Comparison of ENCODE assay signal across 26 mouse cellular contexts in the genomic region with DNA sequence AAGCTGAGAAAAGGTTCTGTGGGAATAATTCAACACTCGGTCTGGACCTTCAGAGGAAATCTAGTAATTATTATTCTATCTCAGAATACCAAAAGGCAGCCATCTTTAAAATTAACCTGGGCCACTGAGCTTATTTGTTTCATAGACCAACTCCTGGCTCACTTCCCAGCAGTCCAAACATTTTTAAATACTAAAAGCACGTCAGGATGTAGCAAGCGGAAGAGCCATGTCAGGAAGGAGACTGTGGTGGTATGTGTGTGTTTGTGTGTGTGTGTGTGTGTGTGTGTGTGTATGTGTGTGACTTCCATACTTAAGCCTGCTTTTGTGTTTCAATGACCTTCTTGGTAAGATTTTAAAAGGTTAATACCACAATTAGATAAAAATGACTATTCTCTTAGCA.
A peak's percentile ranks its signal among the peaks of the same experiment; 100 is the strongest.
DNase-seq lines count a peak whose midpoint lies in the region; ATAC-seq and TF ChIP-seq lines count a peak whose summit lies in the region.
"Had no signal": no experiment of that assay in that cellular context is flagged by ENCODE, and none has a peak within 500 bp of the region (broad histone marks: within the 10 kb centered on the region; RNA-seq: fewer than 3 reads in every experiment).

No protein-coding gene starts in this region.

- ATAC-seq in kidney, embryonic 16.5 days (ENCODE audit: low FRiP score, low TSS enrichment) = no peak
- ATAC-seq: forebrain, embryonic 15.5 days; hindbrain, postnatal 0 days; intestine, embryonic 15.5 days; Patski had no signal

- 0 out of 2 replicates have a peak, but pooled peaks have one; percentile 14 for TF ChIP-seq POLR2A in heart, adult 2 months (IDR thresholded peaks at IDR 0.05; ENCODE audit: insufficient read depth, low read depth, low read length)
- no peak for TF ChIP-seq POLR2A in kidney, adult 2 months (IDR thresholded peaks at IDR 0.05; ENCODE audit: low read depth, low read length)

- 35% methylated on average over 3 of the region's 3 CpGs for WGBS in heart, adult 2 months
- 33% methylated on average over 3 of the region's 3 CpGs for WGBS in kidney, adult 2 months
- 73% methylated on average over 3 of the region's 3 CpGs for WGBS in kidney, embryonic 16.5 days

- peaks cover 8% of the 10 kb centered on the region for H3K36me3 ChIP-seq in heart, adult 2 months (ENCODE audit: control insufficient read depth, insufficient read depth, low read length)
- H3K36me3 ChIP-seq in kidney, adult 2 months (ENCODE audit: control insufficient read depth, insufficient read depth, low read length) = no peaks in the 10 kb centered on the region; the same call in none of the 2 replicates
- H3K36me3 ChIP-seq in kidney, embryonic 16.5 days (ENCODE audit: insufficient read depth, low read length) = peaks cover 19% of the 10 kb centered on the region
- H3K36me3 ChIP-seq: forebrain, embryonic 15.5 days; intestine, embryonic 15.5 days; liver, embryonic 13.5 days; stomach, embryonic 15.5 days had no signal

- no peak overlapping the region for H3K4me2 ChIP-seq in kidney, embryonic 16.5 days (replicated peaks; ENCODE audit: low read depth, low read length)
- H3K4me2 ChIP-seq: embryonic facial prominence, embryonic 12.5 days; forebrain, embryonic 15.5 days; intestine, embryonic 15.5 days; liver, embryonic 13.5 days; stomach, embryonic 15.5 days had no signal

- peaks cover 7% of the 10 kb centered on the region for H3K79me2 ChIP-seq in heart, adult 2 months (replicated peaks; ENCODE audit: control insufficient read depth, insufficient read depth, low read length)

- H3K4me1 ChIP-seq in heart, adult 2 months (ENCODE audit: control insufficient read depth, insufficient read depth, low read length) = peaks cover 1% of the 10 kb centered on the region
- no peaks in the 10 kb centered on the region; the same call in 1 of the 2 replicates for H3K4me1 ChIP-seq in kidney, adult 2 months (ENCODE audit: control insufficient read depth, insufficient read depth, low read length)
- H3K4me1 ChIP-seq in kidney, embryonic 16.5 days (ENCODE audit: insufficient read depth, low read length) = no peaks in the 10 kb centered on the region
- H3K4me1 ChIP-seq: embryonic facial prominence, embryonic 12.5 days; forebrain, embryonic 15.5 days; intestine, embryonic 15.5 days; liver, embryonic 13.5 days; stomach, embryonic 15.5 days had no signal

- DNase-seq in heart, adult 2 months = peak in 1 of 2 experiments; percentile 19
- no peak for DNase-seq in heart, postnatal 4 days
- peak; percentile 79 for DNase-seq in kidney, adult 2 months
- peak; percentile 48 to 76 for DNase-seq in kidney, postnatal 25 days
- peak; percentile 62 for DNase-seq in lung, postnatal 14 days
- DNase-seq in layer of hippocampus, adult 2 months (ENCODE audit: low spot score in 2 of 2) = no peak
- DNase-seq in right cerebral cortex, postnatal 14 days = no peak
- DNase-seq: adrenal gland, postnatal 25 days; cerebellum, adult 11-12 months; cerebellum, adult 9-11 months; embryo, embryonic 11 days; gastrocnemius, postnatal 25 days; heart, postnatal 10 days; layer of hippocampus, postnatal 36 days; left cerebral cortex, postnatal 4 days; liver, embryonic 13.5 days; midbrain, embryonic 14.5 days; right cerebral cortex, postnatal 25 days; thymus, postnatal 25 days had no signal

- no peaks in the 10 kb centered on the region for H3K9me3 ChIP-seq in kidney, embryonic 16.5 days (ENCODE audit: low read length)
- H3K9me3 ChIP-seq: embryonic facial prominence, embryonic 12.5 days; forebrain, embryonic 15.5 days; intestine, embryonic 15.5 days; liver, embryonic 13.5 days; stomach, embryonic 15.5 days had no signal

- no peak for TF ChIP-seq CTCF in heart, adult 2 months (IDR thresholded peaks at IDR 0.05)
- TF ChIP-seq CTCF in kidney, adult 2 months (conservative IDR thresholded peaks at IDR 0.05; ENCODE audit: insufficient read depth, insufficient read length, low read depth, low read length) = no peak
- no peak for TF ChIP-seq CTCF in layer of hippocampus, adult 2 months (conservative IDR thresholded peaks at IDR 0.05)

- no peaks in the 10 kb centered on the region for H3K27me3 ChIP-seq in heart, adult 2 months (ENCODE audit: control insufficient read depth, insufficient read depth, low read length)
- no peaks in the 10 kb centered on the region for H3K27me3 ChIP-seq in kidney, adult 2 months (replicated peaks; ENCODE audit: control insufficient read depth, insufficient read depth, low read length)
- no peaks in the 10 kb centered on the region for H3K27me3 ChIP-seq in kidney, embryonic 16.5 days (ENCODE audit: insufficient read depth, low read length)
- H3K27me3 ChIP-seq: embryonic facial prominence, embryonic 12.5 days; forebrain, embryonic 15.5 days; intestine, embryonic 15.5 days; liver, embryonic 13.5 days; Patski; stomach, embryonic 15.5 days had no signal

- H3K27ac ChIP-seq in heart, adult 2 months = peak overlapping the region; percentile 38
- H3K27ac ChIP-seq in kidney, adult 2 months (ENCODE audit: insufficient read depth, low read depth, low read length) = no peak overlapping the region
- H3K27ac ChIP-seq in kidney, embryonic 16.5 days (ENCODE audit: low read length) = no peak overlapping the region
- no peak overlapping the region for H3K27ac ChIP-seq in layer of hippocampus, adult 2 months
- H3K27ac ChIP-seq: embryonic facial prominence, embryonic 12.5 days; forebrain, embryonic 15.5 days; hindbrain, postnatal 0 days; intestine, embryonic 15.5 days; liver, embryonic 13.5 days; stomach, embryonic 15.5 days had no signal

- no peak overlapping the region for H3K4me3 ChIP-seq in heart, adult 2 months
- no peak overlapping the region for H3K4me3 ChIP-seq in kidney, adult 2 months (ENCODE audit: insufficient read depth, low read depth, low read length)
- H3K4me3 ChIP-seq in kidney, embryonic 16.5 days (ENCODE audit: low read length) = no peak overlapping the region
- H3K4me3 ChIP-seq in layer of hippocampus, adult 2 months = no peak overlapping the region
- H3K4me3 ChIP-seq: embryonic facial prominence, embryonic 12.5 days; forebrain, embryonic 15.5 days; intestine, embryonic 15.5 days; liver, embryonic 13.5 days; stomach, embryonic 15.5 days had no signal

- intact Hi-C loops in heart, adult 2 months (cut with DNase I) = loop anchor here (5.0 kb wide), 1 partner anchor 60 kb away; no protein-coding TSS in a partner anchor

- H3K9ac ChIP-seq in heart, adult 2 months (ENCODE audit: low read depth, low read length) = no peak overlapping the region
- no peak overlapping the region for H3K9ac ChIP-seq in kidney, embryonic 16.5 days (replicated peaks; ENCODE audit: low read length)
- H3K9ac ChIP-seq: embryonic facial prominence, embryonic 12.5 days; forebrain, embryonic 15.5 days; intestine, embryonic 15.5 days; liver, embryonic 13.5 days; stomach, embryonic 15.5 days had no signal

- TF ChIP-seq EP300 in heart, adult 2 months (IDR thresholded peaks at IDR 0.05; ENCODE audit: insufficient read depth, low read depth, low read length) = 0 out of 2 replicates have a peak, but pooled peaks have one; percentile 23

Comparison
In these comparisons a context has a peak if more than half of its experiments do, and no peak if none do; other contexts are left out.
1. DNase-seq: peak in kidney, adult 2 months (single experiment), kidney, postnatal 25 days (2 of 2) and lung, postnatal 14 days (single experiment); none in heart, postnatal 4 days (single experiment), layer of hippocampus, adult 2 months (0 of 2) and right cerebral cortex, postnatal 14 days (single experiment).